Mouse (Mus musculus) ES-E14 (cell line): ENCODE measurements around the gene Ubtd2.

ENCODE experiments used
- HCFC1 ChIP-seq: IDR thresholded peaks from 2 replicates; pipeline ENCODE4 v1.6.1; 2012; ENCODE audit warnings: low read length, inconsistent platforms, borderline replicate concordance; ENCODE audit not compliant: insufficient read depth
- ZC3H11A ChIP-seq: IDR thresholded peaks from 2 replicates; pipeline ENCODE4 v1.6.1; 2012; ENCODE audit warnings: low read depth, mild to moderate bottlenecking, inconsistent platforms, low read length, borderline replicate concordance

GRCm38 (mm10) chr11:32558026-32558425 lies 102.9 kb downstream of the Ubtd2 start:
- TF ChIP-seq HCFC1 (no peak), ZC3H11A (no peak)
